Mouse (Mus musculus) midbrain, postnatal 0 days (tissue): ENCODE measurements around the gene B3gnt9. TPM values are rescaled to one million over a fixed set of nuclear protein-coding genes. Genes with fewer than 3 reads are reported as not detected.

Experiments
- ATAC-seq: fragments of 200-750 bp; cut with Nextera tagmentation; 2 replicates; pipeline ENCODE4 v1.8.0; 2017; ENCODE audit warnings: moderate number of reproducible peaks, mild to moderate bottlenecking, moderate TSS enrichment, moderate library complexity; ENCODE audit not compliant: low FRiP score
- DNase-seq: peaks from one replicate; pipeline ENCODE4 v3.0.0-alpha.2; 2015; ENCODE audit warnings: low spot score
- H3K27ac ChIP-seq: fragments of 300-500 bp; sonication (generic); 2 replicates; pipeline ENCODE4 v1.5.1; 2014; ENCODE audit warnings: low read depth, mild to moderate bottlenecking, low read length, mixed read lengths
- H3K27me3 ChIP-seq: fragments of 300-500 bp; sonication (generic); 2 replicates; pipeline ENCODE4 v1.6.1; 2014; ENCODE audit warnings: low read length, control low read depth, mixed read lengths; ENCODE audit not compliant: insufficient read depth
- H3K36me3 ChIP-seq: fragments of 300-500 bp; sonication (generic); 2 replicates; pipeline ENCODE4 v1.6.1; 2014; ENCODE audit warnings: low read length, control low read depth, mixed read lengths; ENCODE audit not compliant: insufficient read depth
- H3K4me1 ChIP-seq: fragments of 300-500 bp; sonication (generic); 2 replicates; pipeline ENCODE4 v1.6.1; 2014; ENCODE audit warnings: mild to moderate bottlenecking, control low read depth, antibody characterized with exemption, low read length, mixed read lengths; ENCODE audit not compliant: insufficient read depth
- H3K4me2 ChIP-seq: fragments of 300-500 bp; sonication (generic); 2 replicates; pipeline ENCODE4 v1.6.1; 2014; ENCODE audit warnings: low read depth, mild to moderate bottlenecking, low read length, mixed read lengths; ENCODE audit not compliant: poor library complexity, severe bottlenecking
- H3K4me3 ChIP-seq: fragments of 300-500 bp; sonication (generic); 2 replicates; pipeline ENCODE4 v1.5.1; 2014; ENCODE audit warnings: low read depth, mild to moderate bottlenecking, low read length, moderate library complexity
- H3K9ac ChIP-seq: fragments of 300-500 bp; sonication (generic); replicated peaks from 2 replicates; pipeline ENCODE4 v1.6.1; 2014; ENCODE audit warnings: mild to moderate bottlenecking, low read length, moderate library complexity, mixed read lengths; ENCODE audit not compliant: poor library complexity, severe bottlenecking
- H3K9me3 ChIP-seq: fragments of 300-500 bp; sonication (generic); 2 replicates; pipeline ENCODE4 v1.6.1; 2016; ENCODE audit warnings: low read length, control low read depth
- CTCF ChIP-seq: IDR thresholded peaks from 2 replicates; pipeline ENCODE4 v1.5.1; 2016; ENCODE audit warnings: antibody characterized with exemption, mild to moderate bottlenecking
- WGBS: fragments of 180-500 bp; shearing (Covaris S2); extraction: QIAGEN DNeasy Blood & Tissue Kit; methylation state at CpG from one replicate; pipeline ENCODE4 v1.1.7; 2014; 5-methylcytosine and 5-hydroxymethylcytosine counted together
- polyA plus RNA-seq: library from polyadenylated mRNA; unstranded; fragments of >200 nt; fragmentation: Nextera tagmentation; extraction: Ambion mirVana; gene quantifications from 2 replicates; pipeline ENCODE4 v1.2.1, GENCODE M21; 2015
- total RNA-seq: library from RNA; depleted of rRNA; stranded (reverse); fragments of >200 nt; gene quantifications from 2 replicates; pipeline ENCODE4 v1.2.3, GENCODE M21; 2014

The B3gnt9 gene
- total and polyA plus RNA-seq, 2 experiments from 2014 or later, result 9.5 to 14.2 TPM

DNA sequence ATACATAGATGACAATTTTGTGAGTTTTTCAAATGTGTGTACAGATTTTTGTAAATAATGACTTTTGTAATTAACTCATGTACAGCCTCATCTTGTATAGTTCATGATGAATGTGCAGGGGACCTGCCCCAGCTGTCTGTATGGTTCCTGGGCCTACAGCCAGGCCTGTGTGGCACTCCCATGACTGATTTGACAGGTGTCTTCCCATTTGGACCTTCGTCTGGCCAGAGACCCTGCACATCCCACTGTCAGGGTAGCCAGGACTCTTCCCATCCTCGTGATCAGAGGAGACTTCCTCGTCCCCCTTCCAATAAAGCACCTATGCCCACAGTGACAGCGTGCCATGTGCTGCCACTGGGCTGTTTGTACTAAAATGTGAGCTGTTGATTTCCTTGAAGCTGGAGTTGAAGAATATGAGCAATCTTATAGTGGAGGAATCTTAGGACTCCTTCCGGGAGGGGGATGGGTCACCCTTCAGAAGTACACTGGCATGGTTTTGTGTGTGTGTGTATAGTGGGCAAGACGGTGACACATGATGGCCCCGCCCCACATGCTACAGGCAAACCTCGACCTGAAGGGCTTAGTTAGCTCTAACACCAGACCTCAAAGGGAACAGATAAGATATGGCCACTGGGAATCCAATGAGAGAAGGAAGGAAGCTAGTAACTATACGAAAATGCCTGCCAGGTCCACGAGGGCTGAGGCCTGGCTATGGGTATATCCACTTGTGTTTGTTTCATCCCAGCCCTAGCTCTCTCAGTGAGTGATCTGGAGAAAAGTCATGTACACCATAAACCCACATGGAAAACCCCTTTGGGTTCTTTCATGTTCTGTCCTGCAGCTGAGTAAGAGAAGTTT lies 2.0 kb downstream of the B3gnt9 start:
- Histone ChIP-seq H3K36me3 (peaks cover 41% of the 10 kb centered on the region), H3K27me3 (peaks cover under 1% of the 10 kb centered on the region; the same call in 1 of the 2 replicates), H3K9me3 (no peaks in the 10 kb centered on the region), H3K4me2 (0 out of 2 replicates have a peak overlapping the region, but pooled peaks have one; percentile 97), H3K4me1 (peaks cover 5% of the 10 kb centered on the region; the same call in 1 of the 2 replicates), H3K9ac (no peak overlapping the region), H3K27ac (no peak overlapping the region), H3K4me3 (no peak overlapping the region)
- 93% methylated on average over 10 of the region's 10 CpGs for WGBS
- DNase-seq, result no peak
- ATAC-seq, result no peak
- no peak for TF ChIP-seq CTCF

DNA sequence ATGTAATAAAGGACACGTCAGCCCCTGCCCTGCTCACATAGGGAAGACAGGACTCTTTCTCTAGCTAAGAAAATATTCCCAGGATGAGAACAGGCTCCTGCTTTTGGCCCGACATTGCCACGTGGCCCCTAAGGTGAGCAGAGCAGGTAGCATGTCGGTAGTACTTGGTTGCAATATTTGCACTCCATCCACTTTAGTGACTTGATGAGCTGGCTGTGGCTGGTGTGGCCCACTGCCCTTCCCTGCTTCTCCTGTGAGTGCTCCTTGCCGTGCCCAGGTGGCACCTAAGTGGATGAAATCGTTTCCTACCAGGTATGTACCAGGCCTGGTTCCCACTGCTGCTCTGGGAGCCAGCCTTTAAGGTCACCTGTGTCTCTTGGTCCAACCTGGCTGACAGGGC lies 3.0 kb downstream of the B3gnt9 start:
- Histone ChIP-seq H3K9me3 (no peaks in the 10 kb centered on the region), H3K9ac (no peak overlapping the region), H3K36me3 (peaks cover 47% of the 10 kb centered on the region), H3K4me2 (no peak overlapping the region), H3K27me3 (no peaks in the 10 kb centered on the region), H3K4me3 (no peak overlapping the region), H3K4me1 (peaks cover 5% of the 10 kb centered on the region; the same call in 1 of the 2 replicates), H3K27ac (no peak overlapping the region)
- WGBS, result 94% methylated on average over 6 of the region's 6 CpGs
- no peak for DNase-seq
- no peak for TF ChIP-seq CTCF
- no peak for ATAC-seq

GRCm38 (mm10) chr8:105241016-105241415 lies 13.9 kb downstream of the B3gnt9 start:
- H3K27me3 ChIP-seq, result no peaks in the 10 kb centered on the region
- ATAC-seq (no peak), DNase-seq (no peak)
- no peak overlapping the region for H3K4me2 ChIP-seq
- no peak for TF ChIP-seq CTCF
- H3K9me3 ChIP-seq, result no peaks in the 10 kb centered on the region
- no peaks in the 10 kb centered on the region for H3K4me1 ChIP-seq
- H3K36me3 ChIP-seq, result peaks cover 35% of the 10 kb centered on the region
- no peak overlapping the region for H3K4me3 ChIP-seq
- no peak overlapping the region for H3K9ac ChIP-seq
- no peak overlapping the region for H3K27ac ChIP-seq
- WGBS, result 97% methylated on average over 7 of the region's 7 CpGs

GRCm38 (mm10) chr8:105237442-105238142 lies 17.4 kb downstream of the B3gnt9 start:
- Histone ChIP-seq H3K9ac (no peak overlapping the region), H3K4me2 (no peak overlapping the region), H3K27me3 (no peaks in the 10 kb centered on the region), H3K9me3 (no peaks in the 10 kb centered on the region), H3K4me3 (no peak overlapping the region), H3K4me1 (no peaks in the 10 kb centered on the region), H3K36me3 (peaks cover 43% of the 10 kb centered on the region), H3K27ac (no peak overlapping the region)
- no peak for TF ChIP-seq CTCF
- WGBS, result 95% methylated on average over 14 of the region's 14 CpGs
- DNase-seq (no peak), ATAC-seq (no peak)

DNA sequence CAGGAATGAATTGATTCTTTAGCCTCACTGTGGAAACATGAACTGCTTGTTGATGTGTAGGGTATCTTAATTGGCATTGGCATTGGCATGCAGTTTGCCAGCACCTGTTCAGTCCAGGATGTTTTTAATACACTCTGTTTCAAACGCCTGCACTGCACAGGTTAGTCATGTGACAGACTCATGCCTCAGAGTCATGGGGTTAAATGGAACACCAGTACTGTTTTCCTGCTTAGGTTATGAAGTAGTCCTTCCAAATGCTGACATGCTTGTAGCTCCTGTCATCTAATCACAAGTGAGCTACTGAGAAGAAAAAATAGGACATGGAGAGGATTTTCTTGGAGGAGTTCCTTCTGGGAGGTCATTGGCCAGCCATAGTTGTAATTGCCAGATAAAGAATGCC lies 19.7 kb downstream of the B3gnt9 start:
- 92% methylated on average over 1 of the region's 1 CpGs for WGBS
- H3K4me1 ChIP-seq, result no peaks in the 10 kb centered on the region
- TF ChIP-seq CTCF, result no peak
- no peak overlapping the region for H3K4me3 ChIP-seq
- H3K27ac ChIP-seq, result no peak overlapping the region
- no peak overlapping the region for H3K4me2 ChIP-seq
- H3K9ac ChIP-seq, result no peak overlapping the region
- H3K27me3 ChIP-seq, result no peaks in the 10 kb centered on the region
- H3K36me3 ChIP-seq, result peaks cover 26% of the 10 kb centered on the region
- DNase-seq, result no peak
- no peaks in the 10 kb centered on the region for H3K9me3 ChIP-seq
- ATAC-seq, result no peak
